Mouse (Mus musculus) adrenal gland, postnatal 4 days (tissue): Measurements from ENCODE around the gene Oard1. TPM values are rescaled to one million over a fixed set of nuclear protein-coding genes. Genes with fewer than 3 reads are reported as not detected.

ENCODE experiments used
- total RNA-seq, 2 experiments: library from RNA; stranded (reverse); gene quantifications; 2 replicates each; pipeline ENCODE4 v1.2.3; 2021

Oard1 gene
- total RNA-seq, 2 experiments from 2014 or later, result 25.6 to 26.9 TPM

Other genes with a start within 250 kb of the Oard1 start
- gene A530064D06Rik, start 242.7 kb upstream of the Oard1 start, total RNA-seq, result under 1 TPM; 0.31 to 0.48 TPM
- gene Trem1, start 177.2 kb upstream of the Oard1 start, total RNA-seq, result under 1 TPM; 0.08 to 0.25 TPM
- 1 to 10 TPM in 1 of 2 experiments, under 1 TPM in 1; 0.92 to 1.5 TPM for gene Trem3, start 162.2 kb upstream of the Oard1 start, total RNA-seq
- 1 to 10 TPM; 1.6 to 2.1 TPM for gene Treml4, start 145.7 kb upstream of the Oard1 start, total RNA-seq
- 1 to 10 TPM in 1 of 2 experiments, under 1 TPM in 1; 0.87 to 1.2 TPM for gene Treml2, start 110.5 kb upstream of the Oard1 start, total RNA-seq
- gene B430306N03Rik, start 93.9 kb upstream of the Oard1 start, total RNA-seq, result 1 to 10 TPM in 1 of 2 experiments, under 1 TPM in 1; 0.50 to 1.0 TPM
- 1 to 10 TPM; 2.1 to 3.1 TPM for gene Trem2, start 63.6 kb upstream of the Oard1 start, total RNA-seq
- gene Treml1, start 50.1 kb upstream of the Oard1 start, total RNA-seq, result 1 to 10 TPM in 1 of 2 experiments, under 1 TPM in 1; 0.62 to 1.7 TPM
- 10 to 100 TPM; 28.3 to 35.4 TPM for gene Nfya, start 108 bp upstream of the Oard1 start, total RNA-seq
- gene Apobec2, start 22.9 kb downstream of the Oard1 start, total RNA-seq, result 10 to 100 TPM in 1 of 2 experiments, 1 to 10 TPM in 1; 7.6 to 24.5 TPM
- 1 to 10 TPM; 2.8 to 5.5 TPM for gene Tspo2, start 41.5 kb downstream of the Oard1 start, total RNA-seq
- gene Unc5cl, start 44.9 kb downstream of the Oard1 start, total RNA-seq, result 1 to 10 TPM in 1 of 2 experiments, not detected in 1; 1.3 TPM